Mouse (Mus musculus) heart, adult 2 months (tissue): ENCODE data around the gene Cd164.

Source experiments
- EP300 ChIP-seq: fragments of 200-500 bp; IDR thresholded peaks from 2 replicates; pipeline ENCODE4 v1.6.1; 2011; ENCODE audit warnings: low read depth, low read length, control low read depth; ENCODE audit not compliant: insufficient read depth
- POLR2A ChIP-seq: fragments of 200-500 bp; IDR thresholded peaks from 2 replicates; pipeline ENCODE4 v1.6.1; 2011; ENCODE audit warnings: mild to moderate bottlenecking, low read depth, low read length, control low read depth; ENCODE audit not compliant: insufficient read depth

GRCm38 (mm10) chr10:41489294-41489693 is 29.9 kb upstream of the Cd164 start:
- TF ChIP-seq EP300 (no peak), POLR2A (no peak)
